Mouse (Mus musculus) neural tube, embryonic 10.5 days (tissue): ENCODE results near the gene Gipc2.
"Not testable (repeated sequence)": the region's sequence is repeated elsewhere in the genome, so short reads cannot be mapped to it uniquely, and the experiment has no call there.

ENCODE experiments used
- DNase-seq: peaks from one replicate; pipeline ENCODE4 v3.0.0-alpha.2; 2017; ENCODE audit warnings: low spot score; ENCODE audit errors: extremely low spot score

Gipc2 gene

GRCm38 (mm10) chr3:152155296-152155948 lies 10.6 kb downstream of the Gipc2 start:
- DNase-seq, result no peak

GRCm38 (mm10) chr3:152154095-152154494 lies 11.9 kb downstream of the Gipc2 start:
- DNase-seq, result no peak

GRCm38 (mm10) chr3:152153152-152153551 lies 12.9 kb downstream of the Gipc2 start:
- no peak for DNase-seq

GRCm38 (mm10) chr3:152152483-152152804 lies 13.6 kb downstream of the Gipc2 start:
- no peak for DNase-seq

GRCm38 (mm10) chr3:152151725-152152482 lies 14.1 kb downstream of the Gipc2 start:
- DNase-seq, result no peak

GRCm38 (mm10) chr3:152149863-152150262 lies 16.2 kb downstream of the Gipc2 start:
- DNase-seq, result no peak

GRCm38 (mm10) chr3:152149449-152149848 lies 16.6 kb downstream of the Gipc2 start:
- no peak for DNase-seq

GRCm38 (mm10) chr3:152147085-152147831 lies 18.8 kb downstream of the Gipc2 start:
- no peak for DNase-seq

GRCm38 (mm10) chr3:152145186-152145585 lies 20.8 kb downstream of the Gipc2 start:
- no peak for DNase-seq

GRCm38 (mm10) chr3:152142989-152143695 lies 22.9 kb downstream of the Gipc2 start:
- DNase-seq, result no peak

- no peak for DNase-seq
These were observed 23.9 kb downstream of the Gipc2 start for GRCm38 (mm10) chr3:152142146-152142545.

GRCm38 (mm10) chr3:152139308-152139707 lies 26.7 kb downstream of the Gipc2 start:
- DNase-seq, result not testable (repeated sequence)

- not testable (repeated sequence) for DNase-seq
These were observed 29.9 kb downstream of the Gipc2 start for GRCm38 (mm10) chr3:152136106-152136505.

- DNase-seq, result no peak
These were observed 32.4 kb downstream of the Gipc2 start for GRCm38 (mm10) chr3:152133621-152134020.

- no peak for DNase-seq
These were observed 35.1 kb downstream of the Gipc2 start for GRCm38 (mm10) chr3:152130963-152131362.

GRCm38 (mm10) chr3:152129426-152129825 lies 36.6 kb downstream of the Gipc2 start:
- not testable (repeated sequence) for DNase-seq

- DNase-seq, result no peak
These were observed 37.4 kb downstream of the Gipc2 start for GRCm38 (mm10) chr3:152128631-152129030.

GRCm38 (mm10) chr3:152127144-152127543 lies 38.9 kb downstream of the Gipc2 start:
- no peak for DNase-seq

GRCm38 (mm10) chr3:152122720-152123119 lies 43.3 kb downstream of the Gipc2 start:
- no peak for DNase-seq

GRCm38 (mm10) chr3:152122101-152122500 lies 43.9 kb downstream of the Gipc2 start:
- no peak for DNase-seq

- DNase-seq, result no peak
These were observed 44.6 kb downstream of the Gipc2 start for GRCm38 (mm10) chr3:152121169-152122009.
